Comparison of ENCODE assay signal across 31 mouse cellular contexts in genomic region chr15:31550381-31550780, GRCm38 (mm10). TPM values are rescaled to one million over a fixed set of nuclear protein-coding genes. Genes with fewer than 3 reads are reported as not detected.
"Had no signal": no experiment of that assay in that cellular context is flagged by ENCODE, and none has a peak within 500 bp of the region (broad histone marks: within the 10 kb centered on the region; RNA-seq: fewer than 3 reads in every experiment).

No protein-coding gene starts in this region.

- H3K4me1 ChIP-seq: embryonic facial prominence, embryonic 15.5 days; forebrain, embryonic 12.5 days; forebrain, embryonic 13.5 days; forebrain, embryonic 15.5 days had no signal

- H3K4me2 ChIP-seq: embryonic facial prominence, embryonic 12.5 days; embryonic facial prominence, embryonic 13.5 days; embryonic facial prominence, embryonic 15.5 days; forebrain, embryonic 12.5 days; forebrain, embryonic 13.5 days; forebrain, embryonic 15.5 days had no signal

- H3K36me3 ChIP-seq: embryonic facial prominence, embryonic 10.5 days; embryonic facial prominence, embryonic 12.5 days; embryonic facial prominence, embryonic 13.5 days; embryonic facial prominence, embryonic 15.5 days; forebrain, embryonic 10.5 days; forebrain, embryonic 12.5 days; forebrain, embryonic 15.5 days had no signal

- ATAC-seq: forebrain, embryonic 13.5 days; forebrain, embryonic 14.5 days; forebrain, embryonic 15.5 days; forebrain, embryonic 16.5 days; forebrain, postnatal 0 days had no signal

- H3K9ac ChIP-seq: embryonic facial prominence, embryonic 12.5 days; embryonic facial prominence, embryonic 13.5 days; embryonic facial prominence, embryonic 15.5 days; forebrain, embryonic 12.5 days; forebrain, embryonic 13.5 days; forebrain, embryonic 15.5 days; forebrain, postnatal 0 days had no signal

- DNase-seq: cerebellum, adult 2 months; cerebellum, adult 8-10 months; cerebellum, adult 9-10 months; cerebellum, adult 9-11 months; cerebellum, postnatal 10 days; cerebellum, postnatal 14 days; cerebellum, postnatal 25 days; cerebellum, postnatal 36 days; embryo, embryonic 11 days; forebrain, postnatal 0 days; gastrocnemius, adult 2 months; gastrocnemius, postnatal 10 days; gastrocnemius, postnatal 14 days; gastrocnemius, postnatal 25 days; gastrocnemius, postnatal 36 days; heart, adult 11 months; heart, adult 18-20 months; heart, adult 2 months had no signal

- H3K27ac ChIP-seq: embryonic facial prominence, embryonic 10.5 days; embryonic facial prominence, embryonic 12.5 days; embryonic facial prominence, embryonic 13.5 days; embryonic facial prominence, embryonic 15.5 days; forebrain, embryonic 10.5 days; forebrain, embryonic 12.5 days; forebrain, embryonic 13.5 days; forebrain, embryonic 15.5 days; gastrocnemius, adult 2 months; heart, adult 2 months had no signal

- H3K27me3 ChIP-seq: embryonic facial prominence, embryonic 12.5 days; embryonic facial prominence, embryonic 13.5 days; embryonic facial prominence, embryonic 15.5 days; forebrain, embryonic 12.5 days; forebrain, embryonic 13.5 days; forebrain, embryonic 15.5 days had no signal

- H3K4me3 ChIP-seq: embryonic facial prominence, embryonic 10.5 days; embryonic facial prominence, embryonic 12.5 days; embryonic facial prominence, embryonic 13.5 days; embryonic facial prominence, embryonic 15.5 days; erythroblast, embryonic 14.5 days; forebrain, embryonic 10.5 days; forebrain, embryonic 12.5 days; forebrain, embryonic 13.5 days; forebrain, embryonic 15.5 days; gastrocnemius, adult 2 months; heart, adult 2 months had no signal

- H3K9me3 ChIP-seq: embryonic facial prominence, embryonic 10.5 days; embryonic facial prominence, embryonic 12.5 days; embryonic facial prominence, embryonic 13.5 days; embryonic facial prominence, embryonic 15.5 days; forebrain, embryonic 10.5 days; forebrain, embryonic 12.5 days; forebrain, embryonic 13.5 days; forebrain, embryonic 15.5 days had no signal

RNA-seq across cellular contexts. Expression of gene Cmbl, which starts 14.8 kb away (rescaled TPM):
- total RNA-seq: common myeloid progenitor, adult 5-6 weeks; granulocyte monocyte progenitor cell, adult 5-6 weeks had no signal
- polyA plus RNA-seq: erythroblast, embryonic 14.5 days had no signal
